Mouse (Mus musculus): ENCODE results near the gene Mllt6.

- TF ChIP-seq CTCF (IDR thresholded peaks at IDR 0.05), result no peak
- TF ChIP-seq POLR2A (IDR thresholded peaks at IDR 0.05; ENCODE audit: insufficient read depth, low read depth, low read length), result no peak
- TF ChIP-seq EP300 (IDR thresholded peaks at IDR 0.05; ENCODE audit: insufficient read depth, low read depth, low read length), result no peak
These were observed 54.4 kb downstream of the Mllt6 start for GRCm38 (mm10) chr11:97717369-97718280.
